Mouse (Mus musculus) intestine, postnatal 0 days (tissue): Measurements from ENCODE around the gene Etv6. TPM values are rescaled to one million over a fixed set of nuclear protein-coding genes. Genes with fewer than 3 reads are reported as not detected.

Experiments used
- ATAC-seq: fragments of 200-750 bp; cut with Nextera tagmentation; 2 replicates; pipeline ENCODE4 v1.8.0; 2017; ENCODE audit warnings: mild to moderate bottlenecking, moderate TSS enrichment, moderate library complexity
- H3K27ac ChIP-seq: fragments of 300-500 bp; sonication (generic); 2 replicates; pipeline ENCODE4 v1.5.1; 2014; ENCODE audit warnings: mild to moderate bottlenecking, low read depth, low read length, moderate library complexity
- H3K27me3 ChIP-seq: fragments of 300-500 bp; sonication (generic); replicated peaks from 2 replicates; pipeline ENCODE4 v1.6.1; 2014; ENCODE audit warnings: low read length, mixed read lengths; ENCODE audit not compliant: control insufficient read depth, insufficient read depth
- H3K36me3 ChIP-seq: fragments of 300-500 bp; sonication (generic); 2 replicates; pipeline ENCODE4 v1.6.1; 2014; ENCODE audit warnings: mild to moderate bottlenecking, moderate library complexity; ENCODE audit not compliant: control insufficient read depth, insufficient read depth
- H3K4me1 ChIP-seq: fragments of 300-500 bp; sonication (generic); replicated peaks from 2 replicates; pipeline ENCODE4 v1.6.1; 2014; ENCODE audit warnings: antibody characterized with exemption, low read length, mixed read lengths; ENCODE audit not compliant: control insufficient read depth, insufficient read depth
- H3K4me2 ChIP-seq: fragments of 300-500 bp; sonication (generic); replicated peaks from 2 replicates; pipeline ENCODE4 v1.6.1; 2014; ENCODE audit warnings: low read depth, mild to moderate bottlenecking, moderate library complexity
- H3K4me3 ChIP-seq: fragments of 300-500 bp; sonication (generic); 2 replicates; pipeline ENCODE4 v1.5.1; 2014; ENCODE audit warnings: low read depth, low read length
- H3K9ac ChIP-seq: fragments of 300-500 bp; sonication (generic); 2 replicates; pipeline ENCODE4 v1.6.1; 2014; ENCODE audit warnings: mild to moderate bottlenecking, low read depth, low read length
- H3K9me3 ChIP-seq: fragments of 300-500 bp; sonication (generic); 2 replicates; pipeline ENCODE4 v1.6.1; 2016; ENCODE audit warnings: mixed run types; ENCODE audit not compliant: control insufficient read depth
- CTCF ChIP-seq: sonication (generic); IDR thresholded peaks from 2 replicates; pipeline ENCODE4 v1.5.1; 2016; ENCODE audit warnings: low read depth, mild to moderate bottlenecking, control low read depth, antibody characterized with exemption, moderate library complexity
- WGBS: fragments of 180-500 bp; shearing (Covaris S2); extraction: QIAGEN DNeasy Blood & Tissue Kit; methylation state at CpG from one replicate; pipeline ENCODE4 v1.1.7; 2014; 5-methylcytosine and 5-hydroxymethylcytosine counted together
- polyA plus RNA-seq: library from polyadenylated mRNA; unstranded; fragments of >200 nt; fragmentation: Nextera tagmentation; extraction: Ambion mirVana; gene quantifications from 2 replicates; pipeline ENCODE4 v1.2.1, GENCODE M21; 2015

Etv6 gene
- polyA plus RNA-seq, 1 experiment from 2014 or later, result 7.8 TPM

GRCm38 (mm10) chr6:134087709-134088108, 52.2 kb downstream of the Etv6 start:
- peaks cover 5% of the 10 kb centered on the region; the same call in 1 of the 2 replicates for H3K4me1 ChIP-seq
- 82% methylated on average over 4 of the region's 4 CpGs for WGBS
- H3K4me3 ChIP-seq, result no peak overlapping the region
- no peaks in the 10 kb centered on the region; the same call in 1 of the 2 replicates for H3K36me3 ChIP-seq
- no peak for TF ChIP-seq CTCF
- H3K9ac ChIP-seq, result no peak overlapping the region
- H3K9me3 ChIP-seq, result no peaks in the 10 kb centered on the region
- no peak for ATAC-seq
- no peaks in the 10 kb centered on the region for H3K27me3 ChIP-seq
- no peak overlapping the region for H3K27ac ChIP-seq
- H3K4me2 ChIP-seq, result no peak overlapping the region

- 43% methylated on average over 7 of the region's 7 CpGs for WGBS
These were observed 54.3 kb downstream of the Etv6 start for GRCm38 (mm10) chr6:134089671-134090377.

GRCm38 (mm10) chr6:134090378-134090692, 54.8 kb downstream of the Etv6 start:
- Histone ChIP-seq H3K4me2 (no peak overlapping the region), H3K4me1 (peaks cover 5% of the 10 kb centered on the region; the same call in 1 of the 2 replicates), H3K36me3 (no peaks in the 10 kb centered on the region; the same call in 1 of the 2 replicates), H3K4me3 (no peak overlapping the region), H3K9me3 (no peaks in the 10 kb centered on the region), H3K27me3 (no peaks in the 10 kb centered on the region), H3K9ac (no peak overlapping the region), H3K27ac (no peak overlapping the region)
- ATAC-seq, result no peak
- no peak for TF ChIP-seq CTCF
- WGBS, result 41% methylated on average over 4 of the region's 4 CpGs

More at GRCm38 (mm10) chr6:134089671-134090377, 54.3 kb downstream of the Etv6 start:
- no peak for TF ChIP-seq CTCF
- H3K36me3 ChIP-seq, result no peaks in the 10 kb centered on the region; the same call in 1 of the 2 replicates
- no peaks in the 10 kb centered on the region for H3K27me3 ChIP-seq
- no peak for ATAC-seq
- H3K4me3 ChIP-seq, result no peak overlapping the region
- H3K27ac ChIP-seq, result no peak overlapping the region
- peaks cover 5% of the 10 kb centered on the region; the same call in 1 of the 2 replicates for H3K4me1 ChIP-seq
- no peak overlapping the region for H3K9ac ChIP-seq
- no peaks in the 10 kb centered on the region for H3K9me3 ChIP-seq
- no peak overlapping the region for H3K4me2 ChIP-seq

- Histone ChIP-seq H3K27me3 (no peaks in the 10 kb centered on the region), H3K4me2 (no peak overlapping the region), H3K4me1 (peaks cover 5% of the 10 kb centered on the region; the same call in 1 of the 2 replicates), H3K9me3 (no peaks in the 10 kb centered on the region), H3K27ac (0 out of 2 replicates have a peak overlapping the region, but pooled peaks have one; percentile 28), H3K4me3 (no peak overlapping the region), H3K36me3 (no peaks in the 10 kb centered on the region; the same call in 1 of the 2 replicates), H3K9ac (no peak overlapping the region)
- ATAC-seq, result peak; percentile 19; the same call in 1 of the 2 replicates
- no peak for TF ChIP-seq CTCF
- 75% methylated on average over 4 of the region's 4 CpGs for WGBS
These were observed 55.4 kb downstream of the Etv6 start for GRCm38 (mm10) chr6:134090875-134091274.

GRCm38 (mm10) chr6:134091398-134091801, 55.9 kb downstream of the Etv6 start:
- ATAC-seq, result no peak
- Histone ChIP-seq H3K4me3 (no peak overlapping the region), H3K9ac (no peak overlapping the region), H3K36me3 (no peaks in the 10 kb centered on the region; the same call in 1 of the 2 replicates), H3K27ac (0 out of 2 replicates have a peak overlapping the region, but pooled peaks have one; percentile 28), H3K4me2 (no peak overlapping the region), H3K4me1 (peaks cover 5% of the 10 kb centered on the region; the same call in 1 of the 2 replicates), H3K9me3 (no peaks in the 10 kb centered on the region), H3K27me3 (no peaks in the 10 kb centered on the region)
- TF ChIP-seq CTCF, result no peak
- WGBS, result 51% methylated on average over 8 of the region's 8 CpGs

GRCm38 (mm10) chr6:134094066-134094465, 58.6 kb downstream of the Etv6 start:
- 88% methylated on average over 5 of the region's 5 CpGs for WGBS

More at GRCm38 (mm10) chr6:134094066-134094465, 58.6 kb downstream of the Etv6 start:
- Histone ChIP-seq H3K9ac (no peak overlapping the region), H3K36me3 (no peaks in the 10 kb centered on the region; the same call in 1 of the 2 replicates), H3K4me2 (no peak overlapping the region), H3K4me3 (no peak overlapping the region), H3K27ac (no peak overlapping the region), H3K27me3 (no peaks in the 10 kb centered on the region), H3K9me3 (no peaks in the 10 kb centered on the region), H3K4me1 (peaks cover 5% of the 10 kb centered on the region; the same call in 1 of the 2 replicates)
- no peak for TF ChIP-seq CTCF
- no peak for ATAC-seq
